Mouse (Mus musculus): Measurements from ENCODE around the gene Tmpo.

The Tmpo gene

DNA sequence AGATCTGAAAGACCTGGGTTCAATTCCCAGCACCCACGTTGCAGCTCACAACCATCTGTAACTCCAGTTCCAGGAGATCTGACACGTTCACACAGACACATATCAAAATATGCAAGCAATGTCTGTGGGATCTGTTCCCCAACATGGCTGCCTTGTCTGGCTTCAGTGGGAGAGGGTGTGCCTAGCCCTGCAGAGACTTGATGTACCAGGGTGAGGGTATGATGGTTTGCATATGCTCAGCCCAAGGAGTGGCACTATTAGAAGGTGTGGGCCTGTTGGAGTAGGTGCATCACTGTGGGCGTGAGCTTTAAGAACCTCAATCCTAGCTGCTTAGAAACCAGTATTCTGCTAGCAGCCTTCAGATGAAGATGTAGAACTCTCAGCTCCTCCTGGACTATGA is 75.1 kb downstream of the Tmpo start:
- DNase-seq, result no peak

DNA sequence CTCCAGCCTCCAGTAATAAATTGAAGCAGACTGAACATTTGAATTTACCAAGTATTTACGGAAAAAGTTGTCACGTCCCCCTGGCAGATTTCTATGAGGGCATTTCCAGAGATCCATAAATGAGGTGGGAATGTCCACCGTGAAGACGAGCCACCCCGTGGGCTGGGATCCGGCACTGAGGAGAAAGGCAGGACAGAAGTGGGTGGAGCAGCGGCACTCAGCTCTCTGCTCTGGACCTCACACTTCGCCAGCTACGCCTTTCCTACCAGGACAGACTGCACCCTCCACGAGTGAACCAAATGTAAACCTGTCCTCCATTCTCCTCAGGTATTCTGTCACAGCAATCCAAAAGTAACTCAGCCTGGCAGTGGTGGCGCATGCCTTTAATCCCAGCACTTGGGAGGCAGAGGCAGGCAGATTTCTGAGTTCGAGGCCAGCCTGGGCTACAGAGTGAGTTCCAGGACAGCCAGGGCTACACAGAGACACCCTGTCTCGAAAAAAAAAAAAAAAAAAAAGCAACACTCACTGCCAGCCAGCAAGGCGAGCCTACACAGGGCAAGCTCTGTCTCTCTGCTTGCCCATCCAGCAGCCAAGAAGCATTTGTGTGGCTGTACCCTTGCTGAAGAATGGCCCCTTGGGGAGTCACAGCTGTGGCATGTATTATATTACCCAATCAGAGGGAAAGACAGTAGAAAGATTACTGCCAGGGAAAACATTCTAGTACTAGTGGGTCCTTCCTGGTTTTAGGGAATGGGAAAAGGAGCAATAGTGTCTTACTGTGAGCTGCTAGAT is 78.1 kb downstream of the Tmpo start:
- DNase-seq, result no peak

DNA sequence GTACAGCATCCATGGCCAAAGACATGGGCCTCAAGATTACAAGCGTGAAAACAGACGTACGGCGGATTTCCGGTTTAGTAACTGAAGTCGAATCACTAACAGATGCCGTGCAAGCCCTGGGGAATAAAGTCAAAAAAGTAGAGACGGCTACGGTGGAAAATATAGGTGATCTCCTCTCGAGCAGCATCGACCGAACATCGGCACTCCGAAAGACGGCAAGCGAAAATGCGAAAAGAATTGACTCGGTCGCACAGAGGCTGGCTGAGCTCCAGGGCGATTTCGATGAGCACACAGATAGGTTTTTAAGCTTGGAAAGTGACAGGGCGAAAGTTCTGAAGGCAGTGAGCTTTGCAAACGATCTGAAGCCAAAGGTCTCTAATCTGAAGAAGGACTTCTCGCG is 79.2 kb downstream of the Tmpo start:
- no peak for DNase-seq

DNA sequence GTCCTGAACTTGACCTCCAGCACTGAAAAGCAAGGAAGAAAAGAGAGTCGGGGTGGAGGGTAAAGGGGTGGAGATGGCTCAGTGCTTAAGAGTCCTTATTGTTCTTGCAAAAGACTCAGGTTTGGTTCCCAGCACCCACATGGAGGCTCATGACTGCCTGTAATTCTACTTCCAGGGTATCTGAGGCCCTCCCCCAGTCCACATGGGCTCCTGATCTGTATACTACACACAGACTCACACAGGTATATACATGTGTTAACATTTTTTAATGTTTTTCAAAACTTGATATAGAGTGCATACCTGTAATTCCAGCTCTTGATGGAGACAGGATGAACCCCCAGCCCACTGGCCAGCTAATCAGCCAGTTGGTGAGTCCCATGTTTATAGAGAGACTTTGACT is 81.0 kb downstream of the Tmpo start:
- DNase-seq, result no peak

DNA sequence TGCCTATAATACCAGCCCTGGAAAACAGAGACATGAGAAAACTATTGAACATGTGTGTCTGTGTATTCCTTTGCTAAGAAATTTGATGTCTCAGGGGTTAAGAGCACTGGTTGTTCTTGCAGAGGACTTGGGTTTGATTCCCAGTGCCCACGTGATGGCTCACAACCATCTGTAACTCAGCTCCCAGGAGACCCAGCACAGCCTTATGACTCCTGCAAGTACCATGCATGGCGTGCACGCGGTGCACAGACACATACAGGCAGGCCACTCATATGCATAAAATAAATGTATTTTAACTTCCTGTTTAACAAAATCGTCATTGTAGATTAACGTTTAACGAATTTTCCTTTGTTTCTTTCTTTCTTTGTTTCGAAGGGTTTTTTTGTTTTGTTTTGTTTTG is 83.1 kb downstream of the Tmpo start:
- DNase-seq, result no peak

Data from kidney, postnatal 36 days (tissue).